Mouse (Mus musculus) lung, postnatal 10 days (tissue): Measurements from ENCODE around the gene Ndst4.

ENCODE experiments used
- DNase-seq: peaks from one replicate; pipeline ENCODE4 v3.0.0; 2021

Ndst4 gene

GRCm38 (mm10) chr3:125744468-125745141 is 340.7 kb downstream of the Ndst4 start:
- DNase-seq: no peak

DNA sequence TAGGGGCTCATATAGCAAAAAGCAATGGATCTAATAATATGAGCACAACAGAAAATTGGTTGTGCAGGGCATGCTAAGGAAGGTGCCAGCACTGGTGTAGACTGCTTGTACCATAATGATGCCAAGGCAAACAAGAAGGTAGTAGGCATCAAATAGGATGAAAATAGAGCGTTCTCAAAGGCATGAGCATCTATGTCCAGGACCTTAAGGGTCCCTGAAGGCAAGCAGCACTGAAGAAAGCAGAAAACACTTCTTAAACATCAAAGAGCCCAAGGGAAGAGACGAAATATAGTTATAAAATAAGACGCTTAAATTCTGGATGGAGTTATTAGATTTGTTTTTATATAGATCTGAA is 341.2 kb downstream of the Ndst4 start:
- DNase-seq: no peak

DNA sequence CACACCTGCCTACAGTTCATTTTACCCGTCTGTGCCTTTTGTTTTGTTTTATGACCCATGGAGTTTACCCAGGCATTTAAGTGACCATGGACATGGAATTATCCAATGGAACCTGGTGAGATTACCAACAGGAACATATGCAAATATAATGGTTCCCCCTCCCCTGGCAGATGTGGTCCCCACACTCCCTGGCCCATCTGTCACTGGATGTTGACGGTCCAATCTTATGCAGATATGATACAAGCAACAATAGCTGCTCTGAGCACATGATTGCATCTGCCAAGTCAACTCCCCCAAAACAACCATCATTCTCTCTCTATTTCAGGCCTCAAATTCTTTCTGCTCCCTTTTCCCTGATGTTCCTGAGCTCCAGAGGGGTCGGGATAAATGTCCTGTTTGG is 342.5 kb downstream of the Ndst4 start:
- no peak for DNase-seq

DNA sequence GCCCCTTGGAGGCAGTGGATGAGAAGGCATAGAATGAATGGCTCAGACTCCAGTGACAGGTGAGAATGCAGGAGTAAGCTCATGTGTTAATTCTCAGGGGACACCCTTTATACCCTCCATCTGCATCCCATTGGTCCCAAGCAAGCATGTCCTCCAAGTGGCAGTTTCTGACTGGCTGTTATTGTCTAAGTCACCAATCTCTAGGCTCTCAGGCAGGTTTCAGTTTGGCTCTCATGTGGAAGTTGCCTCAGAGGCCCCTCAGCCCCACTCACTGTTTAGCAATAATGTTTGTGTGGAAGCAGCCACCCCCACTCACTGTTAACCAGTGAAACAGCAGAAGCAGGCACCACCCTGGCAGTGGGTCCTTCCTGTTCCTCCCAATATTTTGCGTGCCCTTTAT is 353.0 kb downstream of the Ndst4 start:
- peak; percentile 25 for DNase-seq

DNA sequence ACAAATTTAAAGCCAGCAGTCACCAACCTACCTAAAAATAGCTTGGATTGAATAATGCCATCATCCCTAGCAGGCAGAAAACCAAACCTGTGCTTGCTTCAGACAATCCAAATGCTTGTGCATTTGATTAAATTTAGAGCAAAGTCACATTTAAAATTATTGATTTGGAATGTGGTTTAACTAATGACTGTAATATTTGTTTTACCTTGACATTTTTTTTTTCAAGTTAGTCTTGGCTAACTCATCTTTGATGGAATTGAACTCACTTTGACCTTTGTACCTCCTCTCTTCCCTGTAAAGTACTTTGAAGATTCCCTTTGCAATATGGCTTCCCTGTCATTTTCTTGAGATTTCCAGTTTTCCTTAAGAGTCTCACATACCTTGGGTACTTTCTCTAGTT is 356.8 kb downstream of the Ndst4 start:
- no peak for DNase-seq
